Mouse (Mus musculus): ENCODE results near the gene Rtl6.

- TF ChIP-seq POLR2A (IDR thresholded peaks at IDR 0.05; ENCODE audit: borderline replicate concordance, extremely low read depth, insufficient read depth, insufficient read length, poor library complexity, severe bottlenecking) (no peak), CTCF (IDR thresholded peaks at IDR 0.05; ENCODE audit: borderline replicate concordance, extremely low read depth, insufficient read depth, insufficient read length) (no peak)
Observed at GRCm38 (mm10) chr15:84504895-84505294, 52.7 kb downstream of the Rtl6 start.

Measured in brain, embryonic 14.5 days (tissue).